Mouse (Mus musculus) liver, adult 2 months (tissue): ENCODE measurements around the gene Raver2.

ENCODE experiments used
- CTCF ChIP-seq: fragments of 200-500 bp; IDR thresholded peaks from 2 replicates; pipeline ENCODE4 v1.5.1; 2011; ENCODE audit warnings: low read depth, low read length, control low read depth
- POLR2A ChIP-seq: fragments of 200-500 bp; IDR thresholded peaks from 2 replicates; pipeline ENCODE4 v1.6.1; 2011; ENCODE audit warnings: low read length, control low read depth; ENCODE audit not compliant: insufficient read depth; ENCODE audit errors: extremely low read depth

- no peak for TF ChIP-seq CTCF
- TF ChIP-seq POLR2A = no peak
Observed at GRCm38 (mm10) chr4:101192241-101192976, 123.6 kb downstream of the Raver2 start.
